Mouse (Mus musculus) ovary, adult 10 weeks (tissue): ENCODE data around the gene Tcp11l2. TPM values are rescaled to one million over a fixed set of nuclear protein-coding genes. Genes with fewer than 3 reads are reported as not detected.

Source experiments
- polyA plus RNA-seq: library from polyadenylated mRNA; stranded (reverse); fragments of 350-450 nt; fragmentation: Illumina TruSeq; extraction: RNeasy Lipid Tissue Mini Kit (QIAGEN cat#74804); gene quantifications from one replicate; pipeline ENCODE4 v1.2.3, GENCODE M21; 2014

Tcp11l2 gene
- polyA plus RNA-seq = 49.1 TPM

GRCm38 (mm10) chr10:84576395-84577070 lies at the start of gene Tcp11l2:
TSS of gene Tcp11l2 (plus strand) at chr10:84576626.

DNA sequence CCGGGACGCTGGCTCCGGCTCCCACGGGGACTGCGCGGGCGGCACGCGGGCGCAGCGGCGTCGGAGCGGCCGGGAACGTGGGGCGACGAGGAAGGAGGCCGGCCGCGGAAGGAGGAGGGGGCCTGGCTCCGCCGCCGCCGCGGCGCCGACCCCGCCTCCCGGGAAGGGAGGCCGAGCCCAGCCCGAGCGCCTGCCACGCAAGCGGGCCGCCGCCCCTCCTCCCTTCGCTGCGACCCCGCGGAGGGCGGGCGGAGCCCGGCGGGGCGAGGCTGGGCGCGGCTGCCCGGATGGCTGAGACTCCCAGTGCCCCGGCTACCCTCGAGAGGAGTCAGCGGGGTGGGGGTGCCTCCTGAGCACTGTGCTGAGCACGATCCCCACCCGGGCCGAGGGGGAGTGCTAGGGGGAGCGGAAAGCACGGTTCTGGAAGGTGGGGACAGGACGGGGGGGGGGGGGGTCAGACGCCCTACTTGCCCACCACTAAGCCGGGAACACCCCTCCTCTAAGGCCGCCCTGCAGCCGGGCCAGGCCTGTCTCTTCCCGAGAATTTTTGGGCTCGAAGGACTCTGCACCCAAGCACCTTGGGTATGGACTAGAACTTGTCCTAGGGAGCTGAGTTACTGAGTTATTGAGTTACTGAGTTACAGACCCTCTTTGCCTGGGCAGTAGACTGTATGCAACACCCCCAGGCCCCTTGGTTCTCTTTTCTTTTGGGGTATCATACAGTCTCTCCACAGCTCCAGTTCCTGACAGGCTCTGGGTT lies 42.3 kb upstream of the Tcp11l2 start, which contains the start of gene Ckap4:
Ckap4 (minus strand) TSS at position 151 of the 760 bp plus-strand sequence.

GRCm38 (mm10) chr10:84621826-84622790 lies 45.7 kb downstream of the Tcp11l2 start, which contains the start of gene Polr3b:
TSS of gene Polr3b (plus strand) at chr10:84622292.

Other genes with a start within 250 kb of the Tcp11l2 start
- gene Nuak1, start 136.0 kb upstream of the Tcp11l2 start, polyA plus RNA-seq = 4.5 TPM
- gene Ckap4, start 42.6 kb upstream of the Tcp11l2 start, polyA plus RNA-seq = 77.5 TPM
- 19.7 TPM for gene Polr3b, start 45.7 kb downstream of the Tcp11l2 start, polyA plus RNA-seq
- not detected for gene Rfx4, start 179.4 kb downstream of the Tcp11l2 start, polyA plus RNA-seq